In genomic region chr6:115955169-115955568, GRCm38 (mm10) we compare ENCODE assay signal across 27 mouse cellular contexts. TPM values are rescaled to one million over a fixed set of nuclear protein-coding genes. Genes with fewer than 3 reads are reported as not detected.
DNase-seq lines count a peak whose midpoint lies in the region; ATAC-seq and TF ChIP-seq lines count a peak whose summit lies in the region.
"Had no signal": no experiment of that assay in that cellular context is flagged by ENCODE, and none has a peak within 500 bp of the region (broad histone marks: within the 10 kb centered on the region; RNA-seq: fewer than 3 reads in every experiment).

No protein-coding gene starts in this region.

- H3K4me1 ChIP-seq in heart, adult 2 months (ENCODE audit: control insufficient read depth, insufficient read depth, low read length): peaks cover 33% of the 10 kb centered on the region
- H3K4me1 ChIP-seq in heart, embryonic 11.5 days (ENCODE audit: control insufficient read depth, insufficient read depth, low read length): peaks cover 26% of the 10 kb centered on the region
- H3K4me1 ChIP-seq in spleen, adult 2 months (ENCODE audit: control insufficient read depth, insufficient read depth, insufficient read length): no peaks in the 10 kb centered on the region

- H3K9me3 ChIP-seq in heart, embryonic 11.5 days (replicated peaks; ENCODE audit: control insufficient read depth, low read length): no peaks in the 10 kb centered on the region
- H3K9me3 ChIP-seq: forebrain, embryonic 12.5 days; G1E; heart, embryonic 12.5 days; liver, embryonic 13.5 days had no signal

- WGBS in heart, adult 2 months: 76% methylated on average over 4 of the region's 4 CpGs
- 78% methylated on average over 4 of the region's 4 CpGs for WGBS in heart, embryonic 11.5 days (ENCODE audit: insufficient replicate concordance)
- 91% methylated on average over 4 of the region's 4 CpGs for WGBS in spleen, adult 2 months

- intact Hi-C loops in heart, adult 2 months (cut with DNase I): no loop called here

- no peak overlapping the region for H3K4me3 ChIP-seq in heart, adult 2 months
- no peak overlapping the region for H3K4me3 ChIP-seq in heart, embryonic 11.5 days (ENCODE audit: low read depth, low read length)
- no peak overlapping the region for H3K4me3 ChIP-seq in spleen, adult 2 months (ENCODE audit: extremely low read depth, insufficient read depth, insufficient read length)
- no peak overlapping the region for H3K4me3 ChIP-seq in myocyte
- no peak overlapping the region for H3K4me3 ChIP-seq in layer of hippocampus, adult 2 months
- H3K4me3 ChIP-seq: forebrain, embryonic 12.5 days; heart, embryonic 12.5 days; hindbrain, embryonic 13.5 days; limb, embryonic 12.5 days; liver, embryonic 13.5 days had no signal

- no peaks in the 10 kb centered on the region for H3K79me2 ChIP-seq in heart, adult 2 months (replicated peaks; ENCODE audit: control insufficient read depth, insufficient read depth, low read length)
- no peaks in the 10 kb centered on the region for H3K79me2 ChIP-seq in myocyte (ENCODE audit: control insufficient read depth, insufficient read depth)

- no peak for DNase-seq in heart, adult 2 months
- DNase-seq in spleen, adult 2 months (ENCODE audit: low read depth in 1 of 2, low spot score in 2 of 2): no peak
- DNase-seq in spleen, adult 18-20 months: no peak
- peak; percentile 82 for DNase-seq in cerebellum, adult 9-11 months
- no peak for DNase-seq in layer of hippocampus, adult 2 months (ENCODE audit: low spot score in 2 of 2)
- DNase-seq: adrenal gland, postnatal 25 days; liver, embryonic 13.5 days; right cerebral cortex, postnatal 14 days had no signal

- H3K9ac ChIP-seq in heart, adult 2 months (ENCODE audit: low read depth, low read length): 0 out of 2 replicates have a peak overlapping the region, but pooled peaks have one; percentile 15
- no peak overlapping the region for H3K9ac ChIP-seq in heart, embryonic 11.5 days (ENCODE audit: low read depth, low read length)
- H3K9ac ChIP-seq: forebrain, embryonic 12.5 days; heart, embryonic 12.5 days; hindbrain, embryonic 13.5 days; limb, embryonic 12.5 days; liver, embryonic 13.5 days had no signal

- H3ac ChIP-seq in myocyte (ENCODE audit: control insufficient read depth, insufficient read length): no peak overlapping the region

- H3K27me3 ChIP-seq in heart, adult 2 months (ENCODE audit: control insufficient read depth, insufficient read depth, low read length): no peaks in the 10 kb centered on the region
- H3K27me3 ChIP-seq in heart, embryonic 11.5 days (ENCODE audit: control insufficient read depth, insufficient read depth, low read length): no peaks in the 10 kb centered on the region
- H3K27me3 ChIP-seq in spleen, adult 2 months (ENCODE audit: control insufficient read depth, insufficient read depth, low read length): no peaks in the 10 kb centered on the region
- H3K27me3 ChIP-seq in myocyte (ENCODE audit: control insufficient read depth, insufficient read depth, insufficient read length): no peaks in the 10 kb centered on the region
- H3K27me3 ChIP-seq: heart, embryonic 12.5 days; hindbrain, embryonic 13.5 days; limb, embryonic 12.5 days; liver, embryonic 13.5 days had no signal

- TF ChIP-seq POLR2A in heart, adult 2 months (IDR thresholded peaks at IDR 0.05; ENCODE audit: insufficient read depth, low read depth, low read length): no peak
- no peak for TF ChIP-seq POLR2A in spleen, adult 2 months (IDR thresholded peaks at IDR 0.05; ENCODE audit: low read depth, low read length)
- no peak for TF ChIP-seq POLR2A in myocyte (IDR thresholded peaks at IDR 0.05; ENCODE audit: insufficient read length, low read depth)

- no peak overlapping the region for H3K4me2 ChIP-seq in heart, embryonic 11.5 days
- no peak overlapping the region for H3K4me2 ChIP-seq in myocyte (ENCODE audit: low read depth)
- H3K4me2 ChIP-seq: forebrain, embryonic 12.5 days; heart, embryonic 12.5 days; hindbrain, embryonic 13.5 days; limb, embryonic 12.5 days; liver, embryonic 13.5 days had no signal

- peaks cover 14% of the 10 kb centered on the region; the same call in 1 of the 2 replicates for H3K36me3 ChIP-seq in heart, adult 2 months (ENCODE audit: control insufficient read depth, insufficient read depth, low read length)
- 0 out of 2 replicates have a peak, but pooled peaks cover 1% of the 10 kb centered on the region for H3K36me3 ChIP-seq in heart, embryonic 11.5 days (ENCODE audit: control insufficient read depth, insufficient read depth, low read length)
- H3K36me3 ChIP-seq in spleen, adult 2 months (ENCODE audit: control insufficient read depth, insufficient read depth, low read length): peaks cover 9% of the 10 kb centered on the region
- peaks cover 4% of the 10 kb centered on the region for H3K36me3 ChIP-seq in myocyte (ENCODE audit: control insufficient read depth, insufficient read depth)
- H3K36me3 ChIP-seq: forebrain, embryonic 12.5 days; G1E; hindbrain, embryonic 13.5 days; limb, embryonic 12.5 days; liver, embryonic 13.5 days had no signal

- H3K27ac ChIP-seq in heart, adult 2 months: peak overlapping the region; percentile 70
- no peak overlapping the region for H3K27ac ChIP-seq in heart, embryonic 11.5 days (ENCODE audit: low read depth, low read length)
- H3K27ac ChIP-seq in spleen, adult 2 months (ENCODE audit: insufficient read depth, low read length): peak overlapping the region; percentile 41; the same call in 1 of the 2 replicates
- no peak overlapping the region for H3K27ac ChIP-seq in layer of hippocampus, adult 2 months
- H3K27ac ChIP-seq: forebrain, embryonic 12.5 days; hindbrain, embryonic 13.5 days; limb, embryonic 12.5 days; liver, embryonic 13.5 days had no signal

- no peak for ATAC-seq in heart, embryonic 11.5 days (replicated peaks; ENCODE audit: insufficient number of reproducible peaks, low FRiP score, low TSS enrichment)
- ATAC-seq in inflammation-experienced regulatory T-cells, adult 6 months: no peak
- ATAC-seq: midbrain, embryonic 16.5 days had no signal

- no peak for TF ChIP-seq EP300 in heart, adult 2 months (IDR thresholded peaks at IDR 0.05; ENCODE audit: insufficient read depth, low read depth, low read length)

- TF ChIP-seq CTCF in heart, adult 2 months (IDR thresholded peaks at IDR 0.05): no peak
- no peak for TF ChIP-seq CTCF in spleen, adult 2 months (IDR thresholded peaks at IDR 0.05; ENCODE audit: extremely low read depth, insufficient read depth, insufficient read length, insufficient replicate concordance)
- TF ChIP-seq CTCF in layer of hippocampus, adult 2 months (conservative IDR thresholded peaks at IDR 0.05): no peak

TF ChIP-seq in myocyte, 11 proteins besides CTCF, POLR2A, EP300 and RAD21:
- TF ChIP-seq TCF12 (IDR thresholded peaks at IDR 0.05; ENCODE audit: insufficient read depth, poor library complexity, severe bottlenecking) (no peak), MYOG (IDR thresholded peaks at IDR 0.05; ENCODE audit: control insufficient read depth in 1 of 3, insufficient read depth in 1 of 3, insufficient read length in 2 of 3, low read depth in 2 of 3) (peak in 1 of 3 experiments; percentile 59), MYOD1 (IDR thresholded peaks at IDR 0.05; ENCODE audit: control insufficient read depth in 1 of 3, insufficient read length in 2 of 3, low read depth in 2 of 3) (peak in 2 of 3 experiments; percentile 73 to 74)

RNA-seq across cellular contexts. Expression of gene H1foo, which starts 10.4 kb away (rescaled TPM):
- total RNA-seq in heart, adult 2 months (2021): not detected
- polyA plus RNA-seq in heart, adult 2 months (2012; rRNA removed): not detected in 2 replicates
- not detected in 2 replicates for polyA plus RNA-seq in heart, embryonic 11.5 days (2014; fragmentation: Nextera tagmentation; extraction: Ambion mirVana)
- polyA plus RNA-seq in spleen, adult 2 months (2012; rRNA removed): not detected in 2 replicates
- not detected for polyA plus RNA-seq in myocyte (2012; fragmentation: generic; extraction: Trizol)
- polyA plus RNA-seq in inflammation-experienced regulatory T-cells, adult 6 months (2017; shearing (Covaris generic)): not detected
- not detected for total RNA-seq in layer of hippocampus, adult 2 months (2021)
- total RNA-seq: adrenal gland, postnatal 25 days; G1E; gastrocnemius, postnatal 4 days; heart, postnatal 25 days; layer of hippocampus, postnatal 10 days; left cerebral cortex, adult 8-10 months; megakaryocyte-erythroid progenitor cell, adult 5-6 weeks; neutrophil, adult 5-6 weeks had no signal
- polyA plus RNA-seq: forebrain, embryonic 12.5 days; G1E; heart, embryonic 12.5 days; hindbrain, embryonic 13.5 days; intestine, embryonic 14.5 days; kidney, embryonic 14.5 days; limb, embryonic 12.5 days; liver, embryonic 13.5 days; midbrain, embryonic 16.5 days; stomach, embryonic 16.5 days; urinary bladder, adult 2 months had no signal

RNA-seq across cellular contexts. Expression of gene Rho, which starts 23.6 kb away (rescaled TPM):
- total RNA-seq in heart, adult 2 months (2021): under 1 TPM in 1 of 2 experiments, not detected in 1; 0.23 TPM
- 0.44 and 1.3 TPM in 2 replicates for polyA plus RNA-seq in heart, adult 2 months (2012; rRNA removed)
- 0.04 and 0.16 TPM in 2 replicates for polyA plus RNA-seq in heart, embryonic 11.5 days (2014; fragmentation: Nextera tagmentation; extraction: Ambion mirVana)
- polyA plus RNA-seq in spleen, adult 2 months (2012; rRNA removed): 0.16 and 0.37 TPM in 2 replicates
- polyA plus RNA-seq in myocyte (2012; fragmentation: generic; extraction: Trizol): 0.19 TPM
- polyA plus RNA-seq in inflammation-experienced regulatory T-cells, adult 6 months (2017; shearing (Covaris generic)): under 1 TPM in 1 of 3 experiments, not detected in 2; 0.43 TPM
- 1 to 10 TPM in 1 of 2 experiments, under 1 TPM in 1; 0.49 to 1.1 TPM for total RNA-seq in layer of hippocampus, adult 2 months (2021)
- total RNA-seq: megakaryocyte-erythroid progenitor cell, adult 5-6 weeks had no signal
- polyA plus RNA-seq: G1E; intestine, embryonic 14.5 days; kidney, embryonic 14.5 days; liver, embryonic 13.5 days had no signal

RNA-seq across cellular contexts. Expression of gene Plxnd1, which starts 39.6 kb away (rescaled TPM):
- total RNA-seq in heart, adult 2 months (2021): 10 to 100 TPM; 58.8 to 90.6 TPM
- 79.9 and 102 TPM in 2 replicates for polyA plus RNA-seq in heart, adult 2 months (2012; rRNA removed)
- 56.1 and 60.0 TPM in 2 replicates for polyA plus RNA-seq in heart, embryonic 11.5 days (2014; fragmentation: Nextera tagmentation; extraction: Ambion mirVana)
- 66.1 and 87.2 TPM in 2 replicates for polyA plus RNA-seq in spleen, adult 2 months (2012; rRNA removed)
- polyA plus RNA-seq in myocyte (2012; fragmentation: generic; extraction: Trizol): 39.4 TPM
- 10 to 100 TPM in 1 of 3 experiments, 1 to 10 TPM in 2; 7.4 to 12.5 (median 8.0) TPM for polyA plus RNA-seq in inflammation-experienced regulatory T-cells, adult 6 months (2017; shearing (Covaris generic))
- 10 to 100 TPM; 16.6 to 24.4 TPM for total RNA-seq in layer of hippocampus, adult 2 months (2021)

Comparison
In these comparisons a context has a peak if more than half of its experiments do, and no peak if none do; other contexts are left out.
1. H3K27ac ChIP-seq: peak in heart, adult 2 months (single experiment) and spleen, adult 2 months (single experiment); none in heart, embryonic 11.5 days (single experiment) and layer of hippocampus, adult 2 months (single experiment).